Mouse (Mus musculus): Measurements from ENCODE around the gene Ldlrad3.
A peak's percentile ranks its signal among the peaks of the same experiment; 100 is the strongest.

Gene Ldlrad3

DNA sequence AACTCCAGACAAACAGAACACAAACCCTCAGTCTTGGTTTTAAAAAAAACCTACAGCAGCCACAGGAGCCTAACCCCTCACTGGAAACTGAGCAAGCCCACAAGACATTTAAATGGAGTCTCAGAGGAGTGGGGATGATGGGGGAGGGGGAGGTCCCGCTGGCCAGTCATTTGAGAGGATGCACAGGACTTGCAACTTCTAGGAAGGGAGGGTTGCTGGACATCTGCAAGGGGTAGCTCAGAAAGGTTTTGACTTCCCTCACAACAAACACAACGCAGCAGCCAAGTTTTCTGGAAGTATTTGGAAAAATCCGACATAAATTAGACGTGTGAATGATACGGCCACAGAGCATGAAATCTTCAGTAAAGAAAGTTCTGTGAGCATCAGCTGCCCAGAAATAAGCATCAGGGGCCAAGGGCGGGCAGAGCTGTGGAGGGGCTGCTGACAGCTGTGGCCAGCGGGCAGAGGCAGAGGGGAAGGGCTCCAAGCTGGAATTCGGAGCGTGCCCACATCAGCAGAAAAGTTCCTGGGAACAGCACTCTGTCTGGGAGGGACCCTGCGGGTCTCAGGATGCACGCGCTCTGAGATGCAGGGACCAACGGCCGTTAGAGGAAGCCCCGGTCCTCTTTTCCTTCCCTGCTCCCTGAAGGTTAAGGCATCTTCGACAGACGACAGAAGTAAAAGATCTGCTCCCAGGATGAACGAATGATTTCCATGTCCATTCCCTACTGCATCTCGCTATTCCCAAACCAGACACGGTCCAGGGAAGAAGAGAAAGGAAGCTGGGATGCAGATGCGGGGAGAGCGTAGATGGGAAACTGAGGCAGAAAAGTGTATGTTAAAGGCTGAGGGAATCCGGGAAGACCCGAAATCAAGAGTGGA is 875 bp downstream of the Ldlrad3 start:
- DNase-seq: peak; percentile 43

DNA sequence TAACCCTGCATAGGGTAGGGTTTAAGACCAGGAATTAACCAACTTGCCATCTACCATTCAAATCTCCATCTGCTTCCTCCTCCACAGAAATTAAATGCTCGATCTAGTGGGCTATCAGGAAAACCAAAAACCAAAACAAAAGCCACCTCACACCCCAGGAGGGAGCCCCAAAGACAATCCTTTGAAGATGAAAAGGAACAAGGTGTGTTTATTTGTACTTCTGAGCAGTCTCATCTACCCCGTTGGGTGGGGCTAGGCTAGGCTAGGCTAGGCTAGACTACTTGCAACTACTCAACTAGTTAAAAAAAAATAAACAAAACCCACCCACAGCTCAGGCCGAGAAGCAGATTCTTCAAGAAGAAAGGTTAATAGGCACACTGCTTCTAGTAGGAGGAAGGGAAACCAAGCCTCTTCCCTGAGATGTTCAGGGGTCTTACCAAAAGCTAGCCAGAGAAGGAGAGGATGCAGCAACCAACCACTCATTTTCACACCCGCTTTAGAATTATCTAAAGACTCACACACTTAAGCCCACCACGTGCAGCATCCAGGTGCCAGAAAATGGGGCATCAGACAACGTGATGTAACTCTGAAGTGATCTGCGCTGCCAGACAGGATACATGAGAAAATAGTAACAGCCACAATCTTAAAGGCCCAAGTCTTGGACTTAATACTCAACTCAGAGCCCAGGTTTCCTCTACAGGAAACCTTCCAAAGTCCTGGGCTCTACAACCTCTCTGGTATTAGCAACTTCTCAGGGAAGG is 2.3 kb downstream of the Ldlrad3 start:
- DNase-seq: no peak

DNA sequence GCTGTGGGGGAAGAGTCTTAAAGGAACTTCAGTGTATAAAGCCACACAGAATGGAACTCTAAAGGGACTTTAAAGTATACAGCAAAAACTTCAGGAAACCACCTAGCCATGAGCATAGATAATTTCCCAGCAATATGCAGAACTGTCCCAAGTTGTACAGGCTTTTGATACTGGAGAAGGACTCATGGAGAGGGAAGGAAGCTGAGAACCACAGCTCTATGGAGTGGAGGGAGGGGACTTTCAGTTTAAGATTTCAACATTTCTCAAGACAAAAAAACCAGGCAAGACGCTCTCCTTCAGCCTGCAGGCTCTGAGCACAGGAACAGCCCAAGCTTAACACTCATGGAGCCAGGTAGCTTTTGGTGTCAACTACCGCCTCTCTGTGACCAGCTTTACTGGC is 4.7 kb downstream of the Ldlrad3 start:
- DNase-seq: no peak

DNA sequence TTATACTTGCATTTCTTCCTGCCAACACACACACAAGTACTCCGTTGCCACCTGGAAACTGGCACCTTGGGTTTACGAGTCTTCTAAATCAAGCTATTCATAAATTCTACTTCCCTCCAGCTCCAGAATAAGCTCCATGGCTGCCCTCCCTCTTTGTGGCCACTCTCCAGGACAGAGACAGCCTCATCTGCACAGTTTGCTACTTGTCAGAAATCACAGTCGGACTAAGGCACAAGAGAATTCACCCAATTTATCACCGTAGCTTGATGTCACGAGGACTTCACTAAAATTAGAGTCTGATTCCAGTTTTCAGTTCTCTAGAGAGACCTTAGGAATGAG is 9.8 kb downstream of the Ldlrad3 start:
- no peak for DNase-seq

DNA sequence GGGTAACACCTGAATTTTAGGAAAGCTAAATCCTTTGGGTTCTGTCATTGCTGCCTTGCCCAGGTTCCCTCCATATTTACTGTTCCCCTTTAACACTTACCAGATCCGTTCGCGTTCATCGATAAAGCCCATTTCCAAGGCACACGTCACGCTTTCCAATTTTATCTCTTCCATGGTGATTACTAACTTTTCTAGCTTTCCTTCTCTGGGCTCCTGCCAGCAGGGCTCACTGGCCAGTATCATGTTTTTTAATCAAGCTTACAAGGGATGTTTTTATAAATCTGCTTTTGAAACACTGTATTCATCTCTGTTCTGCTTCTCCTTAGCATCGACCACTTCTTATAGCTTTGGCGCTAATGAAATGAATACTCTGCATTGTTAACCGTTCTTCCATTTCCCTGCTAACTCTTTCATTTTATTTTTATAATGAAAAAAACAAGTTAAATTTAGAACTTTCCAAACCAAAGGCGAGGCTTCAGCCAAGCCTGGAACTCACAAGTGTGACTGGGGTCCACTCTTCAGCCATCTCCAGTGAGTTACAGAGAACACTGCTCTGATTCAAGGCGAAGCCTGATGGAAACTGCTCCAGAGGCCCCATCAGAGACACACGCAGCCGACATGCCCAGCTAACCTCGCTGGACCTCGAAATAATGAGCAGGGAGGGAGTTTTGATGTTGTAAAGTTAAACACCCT is 10.3 kb downstream of the Ldlrad3 start:
- no peak for DNase-seq

DNA sequence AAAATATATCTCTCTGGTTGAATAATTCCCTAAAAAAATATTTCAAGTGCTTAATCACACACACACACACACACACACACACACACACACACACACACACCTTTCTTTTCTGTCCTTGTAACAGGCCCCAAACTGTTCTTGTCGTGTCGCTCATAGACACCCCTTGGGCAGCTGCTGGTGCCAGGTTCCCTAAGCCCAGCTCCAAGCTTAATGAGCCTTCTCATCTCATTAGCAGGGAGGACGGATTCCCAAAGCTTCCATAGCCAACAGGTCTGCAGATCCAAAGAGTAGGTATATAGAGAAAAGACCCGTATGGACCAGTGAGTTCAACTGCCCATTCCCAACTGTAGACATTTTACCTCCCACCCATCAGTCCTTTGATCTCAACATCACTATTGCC is 13.7 kb downstream of the Ldlrad3 start:
- DNase-seq: no peak

DNA sequence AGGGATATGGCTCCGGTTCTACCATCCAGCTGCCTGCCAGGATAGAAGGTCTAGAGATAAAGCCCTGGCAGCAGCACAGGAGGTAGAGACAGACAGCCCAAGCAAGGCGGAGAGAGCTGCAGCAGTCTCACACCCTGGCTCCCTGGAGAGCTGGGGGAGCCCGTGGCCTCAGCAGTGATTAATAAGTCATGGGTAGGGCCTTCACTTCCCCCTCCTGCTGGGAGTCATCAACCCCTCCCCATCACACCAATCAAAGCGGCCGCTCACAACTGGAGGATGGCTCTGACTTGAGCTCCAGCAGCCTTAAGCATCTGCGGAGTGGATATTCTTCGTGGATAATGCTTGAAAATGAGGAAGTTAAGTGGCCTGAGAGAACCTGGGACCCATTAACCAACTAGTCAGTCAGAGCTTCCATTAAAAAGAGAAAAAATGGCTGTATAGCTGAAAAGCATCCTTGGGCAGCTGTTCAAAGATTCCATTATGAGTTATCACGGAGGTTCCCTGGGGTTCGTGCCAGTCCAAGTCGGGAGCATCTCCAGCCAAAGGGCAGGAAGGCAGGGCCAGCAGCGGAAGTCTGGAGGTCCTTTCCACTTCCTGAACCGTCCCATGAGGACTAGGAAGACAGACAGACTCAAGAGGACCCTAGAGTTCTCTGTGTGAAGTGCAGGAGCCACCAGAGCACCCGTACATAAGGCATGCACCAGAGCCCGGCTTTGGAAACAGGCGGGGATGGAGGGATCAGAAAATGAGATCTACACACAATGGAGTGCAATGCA is 19.4 kb downstream of the Ldlrad3 start:
- no peak for DNase-seq

DNA sequence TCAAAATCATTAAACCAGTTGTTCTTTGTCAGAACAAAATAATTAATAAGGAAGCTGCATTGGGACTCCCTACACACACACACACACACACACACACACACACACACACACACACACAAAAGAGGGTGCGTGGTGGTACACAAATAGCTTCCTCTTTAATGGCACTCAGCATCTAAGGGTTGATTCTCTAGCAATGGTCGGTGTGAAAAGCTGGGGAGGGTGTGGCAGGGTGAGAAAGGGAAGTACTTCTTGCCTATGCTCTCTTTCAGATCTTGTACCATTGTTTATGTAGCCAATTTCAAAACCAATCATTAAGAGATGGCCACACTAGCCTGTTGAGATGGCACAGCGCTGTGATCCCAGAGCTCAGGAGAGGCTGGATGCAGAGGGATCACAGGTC is 23.1 kb downstream of the Ldlrad3 start:
- no peak for DNase-seq

DNA sequence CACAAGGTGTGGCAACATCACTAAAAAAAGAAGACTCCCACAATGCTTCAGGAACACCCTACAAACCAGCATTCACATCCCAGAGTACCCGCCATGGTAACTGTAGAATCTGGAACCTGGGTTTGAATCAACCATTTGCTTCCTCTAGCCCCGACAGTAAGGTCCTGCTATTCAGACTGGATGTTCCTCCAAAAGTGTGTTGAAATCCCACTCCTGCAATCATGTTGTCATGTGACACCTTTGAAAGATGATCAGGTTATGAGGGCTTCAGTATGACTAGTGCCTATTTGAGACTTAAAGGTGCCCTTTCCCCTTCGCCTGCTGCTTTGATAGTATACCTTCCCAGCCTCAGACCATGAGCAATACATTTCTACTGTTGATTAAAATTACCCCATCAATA is 28.6 kb downstream of the Ldlrad3 start:
- no peak for DNase-seq

DNA sequence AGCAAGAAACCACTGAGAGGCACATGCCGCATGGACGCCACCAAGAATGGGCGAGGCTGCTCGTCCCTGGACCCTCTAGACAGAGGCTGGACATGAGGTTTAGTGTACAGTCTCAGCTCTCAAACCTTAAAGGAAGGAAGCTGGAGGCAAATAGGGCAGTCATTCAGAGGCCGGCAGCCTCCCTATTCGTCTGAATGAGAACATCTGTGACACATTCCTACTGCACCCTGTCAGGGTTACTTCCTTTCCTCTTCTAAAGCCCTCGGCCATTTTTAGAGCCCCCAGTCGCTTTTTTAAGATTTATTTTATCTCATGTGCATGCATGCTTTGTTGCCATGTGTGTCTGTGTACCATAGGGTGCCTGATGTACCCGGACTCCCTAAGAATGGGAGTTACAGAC is 29.2 kb downstream of the Ldlrad3 start:
- no peak for DNase-seq

DNA sequence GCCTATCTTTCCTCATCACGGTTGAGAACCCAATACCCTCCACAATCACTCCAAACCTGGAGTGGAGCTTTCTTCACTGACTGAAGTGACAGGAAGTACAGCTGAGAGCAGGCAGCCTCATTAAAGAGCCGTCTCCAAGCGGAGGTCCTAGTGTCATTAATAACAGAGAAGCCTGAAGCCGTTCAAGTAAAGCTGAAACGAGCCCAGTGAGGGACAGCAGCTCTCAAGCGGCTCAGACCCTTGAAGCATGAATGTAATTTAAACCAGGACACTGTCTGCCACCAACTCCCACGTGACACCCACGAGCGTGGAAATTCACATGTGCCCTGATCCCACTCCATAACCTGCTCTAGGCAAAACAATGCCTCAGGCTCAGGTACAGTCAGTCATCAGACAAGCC is 29.7 kb downstream of the Ldlrad3 start:
- DNase-seq: no peak

DNA sequence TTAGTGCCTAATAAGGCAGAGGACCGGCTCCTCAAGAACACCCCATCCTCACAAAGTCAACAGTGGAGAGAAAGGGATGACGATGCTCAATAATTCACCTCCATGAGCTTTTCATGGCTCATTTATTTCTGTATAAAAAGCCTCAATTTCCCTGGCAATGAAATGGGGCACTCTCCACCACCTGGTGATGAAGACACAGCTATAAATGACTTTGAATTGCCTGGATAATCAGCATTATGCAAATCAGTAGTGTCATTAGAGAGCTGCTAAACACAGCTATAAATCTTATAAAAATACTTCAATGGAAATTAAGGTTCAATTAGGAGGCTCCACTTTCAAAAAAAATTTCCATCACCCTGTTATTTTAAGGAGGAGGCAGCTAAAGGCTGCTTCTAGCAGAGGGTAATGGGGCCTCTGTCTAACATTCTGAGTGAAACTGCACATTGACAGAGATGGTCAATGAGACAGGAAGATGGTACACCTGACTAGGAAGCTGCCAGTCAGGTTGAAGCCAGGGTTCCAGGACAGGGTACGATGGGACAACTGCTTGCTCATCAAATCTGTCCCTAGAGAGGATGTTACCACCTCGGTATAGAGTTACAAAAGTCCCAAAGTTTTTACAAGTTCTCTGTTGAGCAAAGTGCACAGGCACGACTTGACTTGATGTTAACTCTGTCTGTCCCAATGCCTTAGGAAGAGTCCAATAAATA is 30.7 kb downstream of the Ldlrad3 start:
- DNase-seq: no peak

DNA sequence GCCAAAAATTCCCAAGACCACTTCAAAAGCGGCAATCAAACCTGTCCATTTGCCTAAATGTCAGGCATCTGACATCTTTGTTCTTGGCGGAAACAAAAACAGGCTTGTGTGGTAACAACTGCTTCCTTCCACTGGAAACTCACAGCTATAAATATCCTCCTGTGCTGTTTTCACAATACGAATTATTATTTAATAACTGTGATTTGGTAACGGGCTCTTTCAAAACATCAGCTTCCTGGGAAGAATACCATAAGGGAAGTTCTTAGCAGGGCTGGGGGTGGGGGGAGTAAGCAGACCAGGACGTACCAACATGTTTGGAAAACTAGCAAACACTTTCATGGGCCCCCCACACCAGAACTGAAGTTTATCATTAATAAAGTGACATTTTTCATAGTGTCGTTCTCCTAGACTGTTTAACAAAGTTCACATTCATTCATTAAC is 31.4 kb downstream of the Ldlrad3 start:
- DNase-seq: no peak

DNA sequence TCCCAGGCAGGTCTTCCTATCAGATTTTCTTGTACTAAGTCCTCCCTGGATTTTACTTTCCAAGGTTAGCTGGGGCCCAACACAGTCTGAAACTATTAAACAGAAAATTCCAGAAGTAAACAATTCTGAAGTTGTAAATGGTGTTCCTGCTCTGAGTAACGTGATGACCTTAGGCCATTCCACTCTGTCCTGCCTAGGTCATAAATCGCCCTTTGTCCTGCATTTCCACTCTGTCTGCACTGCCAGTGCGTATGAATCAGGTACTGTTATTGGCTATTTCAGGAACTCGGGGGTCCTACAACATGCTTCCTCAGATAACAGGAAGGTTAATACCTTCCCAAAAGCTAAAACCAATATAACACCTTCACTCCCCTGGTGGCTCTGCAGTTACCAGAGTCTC is 31.9 kb downstream of the Ldlrad3 start:
- DNase-seq: no peak

DNA sequence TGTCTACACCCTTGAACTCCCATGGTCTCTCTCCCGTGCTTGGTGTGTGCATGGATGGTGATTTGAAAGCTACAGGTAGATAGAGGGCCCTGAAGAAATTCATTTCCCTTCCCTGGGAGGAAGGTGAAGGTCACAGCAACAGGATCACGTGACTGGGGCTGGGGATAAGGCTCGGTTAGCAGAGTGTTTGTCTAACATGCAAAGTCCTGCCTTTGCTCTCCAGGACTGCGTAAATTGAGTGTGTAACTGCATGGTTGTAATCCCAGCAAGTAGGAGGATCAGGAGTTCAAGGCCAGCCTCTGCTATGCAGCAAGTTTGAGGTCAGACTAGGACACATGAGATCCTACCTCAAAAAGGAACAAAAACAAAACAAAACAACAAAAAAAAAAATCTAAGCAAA is 32.7 kb downstream of the Ldlrad3 start:
- no peak for DNase-seq

DNA sequence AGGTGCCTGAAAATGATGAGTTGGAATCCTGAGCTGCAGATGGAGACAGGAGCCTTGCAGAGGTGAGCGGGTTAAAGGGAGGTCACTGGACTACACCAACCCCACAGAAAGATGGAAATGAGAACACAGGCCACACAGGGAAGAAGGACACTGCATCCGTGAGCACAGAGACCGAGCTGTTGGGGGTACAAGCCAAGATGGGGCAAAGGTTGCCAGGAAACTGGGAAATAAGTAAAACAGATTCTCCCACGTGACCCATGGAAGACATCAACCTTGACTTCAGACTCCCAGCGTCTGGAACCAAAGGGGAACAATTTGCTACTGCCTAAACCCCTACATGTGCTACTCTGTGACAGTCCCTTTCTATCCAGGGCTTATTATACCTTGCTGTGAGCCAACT is 33.3 kb downstream of the Ldlrad3 start:
- no peak for DNase-seq

DNA sequence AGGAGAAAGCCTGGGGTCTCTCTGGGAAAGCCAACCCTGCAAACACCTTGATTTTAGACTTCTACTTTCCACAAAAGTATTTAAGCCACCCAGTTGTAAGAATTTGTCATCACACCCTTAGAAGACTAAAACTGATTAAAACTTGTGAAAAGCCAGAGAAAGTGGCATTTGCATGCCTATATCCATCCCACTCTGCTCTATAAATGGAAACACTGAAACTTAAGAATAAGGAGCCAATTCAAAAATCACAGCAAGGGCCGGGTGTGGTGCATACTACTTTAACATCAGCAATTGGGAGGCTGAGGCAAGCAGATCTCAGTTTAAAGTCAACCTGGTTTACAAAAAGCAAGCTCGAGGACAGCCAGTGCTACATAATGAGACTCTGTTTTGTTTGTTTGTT is 37.1 kb downstream of the Ldlrad3 start:
- no peak for DNase-seq

DNA sequence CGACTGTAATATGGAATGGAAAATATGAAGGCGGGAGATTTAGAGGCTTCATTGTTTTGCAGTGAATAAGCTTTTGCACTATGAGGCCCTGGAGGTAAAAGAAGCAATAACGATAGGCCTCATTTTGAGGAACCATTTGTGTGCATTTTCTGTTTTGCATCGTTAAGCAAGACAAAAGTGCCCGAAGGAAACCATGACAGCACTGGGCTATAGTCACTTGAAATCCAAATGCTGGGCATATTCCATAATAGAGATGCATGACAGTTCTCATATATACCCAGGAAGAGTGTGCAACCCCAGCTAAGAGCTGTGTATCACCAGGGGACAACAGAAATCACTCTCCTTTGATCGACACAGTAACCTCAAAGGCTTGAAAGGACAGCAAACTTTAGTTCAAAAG is 38.1 kb downstream of the Ldlrad3 start:
- no peak for DNase-seq

DNA sequence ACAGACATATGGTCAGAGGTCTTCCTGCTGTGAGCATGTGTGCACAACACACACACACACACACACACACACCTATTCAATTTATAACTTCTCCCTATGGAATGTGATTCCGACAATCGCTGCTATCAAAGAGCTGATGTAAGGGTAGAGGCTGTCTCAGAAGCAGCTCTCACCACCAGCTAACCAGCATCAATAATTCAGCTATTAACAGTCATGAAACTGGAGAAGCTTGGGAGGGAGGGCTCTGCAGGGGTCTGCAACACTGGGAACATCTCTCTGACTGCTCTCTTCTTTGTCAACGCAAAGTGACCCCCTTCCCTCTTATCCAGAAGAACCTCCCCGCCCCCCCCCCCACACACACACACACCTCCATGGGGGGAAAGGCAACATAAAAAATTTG is 38.6 kb downstream of the Ldlrad3 start:
- DNase-seq: no peak

DNA sequence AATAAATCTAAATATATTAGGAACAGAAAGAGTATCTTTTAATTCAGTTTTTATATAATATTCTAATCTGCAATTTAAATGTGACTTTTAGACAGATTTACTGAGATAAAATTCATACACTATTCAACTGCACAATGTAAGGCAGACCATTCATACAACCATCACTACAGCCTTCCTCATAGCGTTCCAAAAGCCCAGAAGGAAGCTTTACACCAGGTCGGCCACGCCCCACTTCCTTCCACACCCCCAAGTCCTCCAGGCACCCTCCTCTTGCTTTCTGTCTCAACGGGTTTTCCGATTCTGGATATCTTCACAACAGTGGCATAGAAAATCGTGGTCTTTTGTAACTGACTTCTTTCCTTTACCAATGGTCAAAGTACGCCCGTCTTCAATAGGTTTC is 39.8 kb downstream of the Ldlrad3 start:
- no peak for DNase-seq

DNA sequence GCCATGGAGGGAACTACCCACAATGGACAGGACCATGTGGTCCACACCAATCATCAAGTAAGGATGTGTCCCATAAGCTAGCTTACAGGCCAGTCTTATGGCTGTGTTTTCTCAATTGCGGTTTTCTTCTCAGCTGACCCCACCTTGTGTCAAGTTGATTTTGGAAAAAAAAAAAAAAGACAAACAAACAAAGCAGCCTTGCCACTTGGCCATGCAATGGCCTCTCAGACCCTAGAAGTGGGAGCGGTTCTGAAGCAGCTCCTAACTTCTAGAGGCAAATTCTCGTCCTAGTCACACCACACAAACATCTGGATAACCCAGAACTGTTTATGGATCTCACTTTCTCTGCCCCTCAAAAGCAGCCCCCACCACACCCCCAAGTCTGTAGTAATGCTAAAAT is 41.1 kb downstream of the Ldlrad3 start:
- DNase-seq: no peak

DNA sequence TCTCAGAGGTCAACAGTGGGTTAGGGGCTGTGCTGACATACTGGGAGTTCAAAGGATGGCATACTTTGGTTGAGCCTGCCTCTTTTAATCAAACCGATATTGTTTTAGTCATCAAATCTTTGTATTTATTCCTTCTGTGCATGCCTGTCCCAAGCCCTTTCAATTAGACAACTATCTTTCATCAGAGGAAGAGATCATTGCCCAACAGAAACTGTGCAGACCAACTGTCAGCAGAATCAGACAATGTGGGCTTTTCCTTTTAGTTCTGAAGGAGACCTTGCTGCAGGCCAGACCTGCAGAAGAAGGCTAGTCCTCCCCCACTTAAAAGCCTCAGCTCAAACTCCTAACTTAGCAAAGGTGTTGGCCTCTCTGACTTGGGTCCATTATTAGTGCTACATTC is 41.9 kb downstream of the Ldlrad3 start:
- DNase-seq: no peak

Data from cerebellum, adult 11-12 months (tissue).